Mouse (Mus musculus) heart, postnatal 10 days (tissue): ENCODE measurements around the gene Tmem236. TPM values are rescaled to one million over a fixed set of nuclear protein-coding genes. Genes with fewer than 3 reads are reported as not detected.
A peak's percentile ranks its signal among the peaks of the same experiment; 100 is the strongest.
"Not testable (repeated sequence)": the region's sequence is repeated elsewhere in the genome, so short reads cannot be mapped to it uniquely, and the experiment has no call there.

Source experiments
- DNase-seq, 2 experiments: peaks; one replicate each; pipeline ENCODE4 v3.0.0; 2021
- intact Hi-C: fragments of 180-260 bp; cut with DNase I; formaldehyde crosslinking; loops from one replicate; pipeline ENCODE4 v1.15.1; 2025
- total RNA-seq, 2 experiments: library from RNA; stranded (reverse); gene quantifications; 2 replicates each; pipeline ENCODE4 v1.2.3; 2021

The Tmem236 gene
- total RNA-seq, 2 experiments from 2014 or later = not detected

GRCm38 (mm10) chr2:14184375-14184774 lies 10.1 kb downstream of the Tmem236 start:
- intact Hi-C loops = no loop called here

GRCm38 (mm10) chr2:14190684-14191083 lies 16.4 kb downstream of the Tmem236 start:
- DNase-seq = no peak
- intact Hi-C loops = no loop called here

More at GRCm38 (mm10) chr2:14184375-14184774, 10.1 kb downstream of the Tmem236 start:
- no peak for DNase-seq

GRCm38 (mm10) chr2:14191601-14192000 lies 17.3 kb downstream of the Tmem236 start:
- DNase-seq = no peak

GRCm38 (mm10) chr2:14192046-14192445 lies 17.7 kb downstream of the Tmem236 start:
- intact Hi-C loops = no loop called here
- DNase-seq = no peak

More at GRCm38 (mm10) chr2:14191601-14192000, 17.3 kb downstream of the Tmem236 start:
- intact Hi-C loops = no loop called here

- intact Hi-C loops, DNase-seq: not testable (repeated sequence)
These were observed 24.1 kb downstream of the Tmem236 start for GRCm38 (mm10) chr2:14198325-14198903.

- intact Hi-C loops = no loop called here
- DNase-seq = peak; percentile 44 to 60
These were observed 25.3 kb downstream of the Tmem236 start for GRCm38 (mm10) chr2:14199621-14200020.

GRCm38 (mm10) chr2:14200879-14201445 lies 26.6 kb downstream of the Tmem236 start:
- DNase-seq, intact Hi-C loops: not testable (repeated sequence)

DNA sequence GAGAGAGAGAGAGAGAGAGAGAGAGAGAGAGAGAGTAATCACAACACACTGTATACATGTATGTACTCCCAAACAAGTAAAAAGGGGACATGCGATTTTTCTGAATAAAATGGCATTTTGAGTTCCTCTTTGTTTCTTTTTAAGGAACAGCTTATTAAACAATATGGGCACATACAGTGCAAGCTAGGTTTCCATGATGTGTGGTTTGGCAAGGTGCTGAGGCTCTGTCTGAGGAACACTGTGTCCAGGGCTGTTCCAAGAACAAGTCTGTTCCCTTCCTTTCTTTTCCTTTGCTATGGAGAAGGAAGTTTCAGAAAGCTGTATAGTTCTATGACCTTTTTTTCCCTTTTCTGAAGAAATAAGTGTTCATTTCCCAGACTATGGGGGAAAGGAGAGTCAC lies 30.0 kb downstream of the Tmem236 start:
- no peak for DNase-seq
- intact Hi-C loops = no loop called here

- intact Hi-C loops = no loop called here
- DNase-seq = no peak
These were observed 32.5 kb downstream of the Tmem236 start for GRCm38 (mm10) chr2:14206798-14207197.

DNA sequence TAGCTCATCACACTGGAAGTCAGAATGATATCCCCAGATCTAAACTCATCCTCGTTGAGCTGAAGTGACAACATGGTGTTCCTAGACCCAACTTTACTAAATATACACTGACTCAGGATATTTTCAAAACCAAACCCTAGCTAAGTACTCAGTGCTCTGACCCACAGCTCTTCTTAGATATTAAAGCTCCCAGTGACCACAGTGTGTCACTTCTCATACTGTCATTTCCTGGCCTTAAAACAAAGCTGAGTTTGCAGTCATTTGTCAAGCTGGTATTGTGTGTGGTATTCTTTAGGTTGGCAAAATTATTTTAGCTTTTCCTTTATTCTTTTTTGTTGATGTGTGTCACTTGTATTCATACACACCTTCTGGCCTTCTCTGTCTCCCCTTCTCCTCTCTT lies 36.4 kb downstream of the Tmem236 start:
- DNase-seq = no peak
- intact Hi-C loops = no loop called here

GRCm38 (mm10) chr2:14211606-14212005 lies 37.3 kb downstream of the Tmem236 start:
- intact Hi-C loops = no loop called here
- DNase-seq = no peak

GRCm38 (mm10) chr2:14214764-14215163 lies 40.4 kb downstream of the Tmem236 start:
- intact Hi-C loops = no loop called here
- DNase-seq = no peak

DNA sequence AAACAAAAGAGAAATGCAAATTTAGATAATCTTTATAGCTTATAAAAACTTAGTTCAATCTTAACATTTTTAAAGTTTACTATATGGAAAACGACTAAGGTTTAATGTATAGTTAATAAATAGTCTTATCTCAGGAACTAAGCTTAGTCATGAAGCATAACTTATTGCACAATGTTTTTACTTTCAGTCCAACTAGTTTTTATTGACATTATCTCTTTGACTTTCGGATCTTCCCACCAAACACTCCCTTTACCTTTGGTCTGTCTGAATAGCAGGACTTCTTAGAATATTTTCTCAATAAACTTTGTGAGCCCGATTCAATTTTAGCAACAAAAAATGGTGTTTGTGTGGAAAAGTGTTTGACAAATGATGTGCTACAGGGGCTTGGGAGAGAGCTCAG lies 42.3 kb downstream of the Tmem236 start:
- no peak for DNase-seq
- intact Hi-C loops = no loop called here

GRCm38 (mm10) chr2:14218126-14218525 lies 43.8 kb downstream of the Tmem236 start:
- intact Hi-C loops = no loop called here
- no peak for DNase-seq

DNA sequence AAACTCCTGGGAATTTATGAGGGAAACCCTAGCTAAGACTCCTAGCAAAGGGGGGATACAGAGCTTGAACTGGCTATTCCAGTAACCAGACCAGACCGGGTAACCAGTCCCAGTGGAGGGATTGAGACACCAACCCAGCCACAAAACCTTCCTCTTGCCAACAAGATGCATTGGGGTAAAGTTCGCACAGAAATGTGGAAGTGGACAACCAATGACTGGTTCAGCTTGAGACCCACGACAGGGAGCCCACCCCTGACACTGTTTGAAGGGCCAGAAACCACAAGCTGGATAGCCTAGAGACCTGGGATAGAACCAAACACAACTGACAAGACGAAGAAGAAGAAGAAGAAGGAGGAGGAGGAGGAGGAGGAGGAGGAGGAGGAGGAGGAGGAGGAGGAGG lies 50.1 kb downstream of the Tmem236 start:
- intact Hi-C loops = no loop called here
- DNase-seq = no peak

- no peak for DNase-seq
- intact Hi-C loops = loop anchor here (5.0 kb wide), 1 partner anchor 61 kb away; no protein-coding TSS in a partner anchor
These were observed 54.2 kb downstream of the Tmem236 start for GRCm38 (mm10) chr2:14228495-14228894.

DNA sequence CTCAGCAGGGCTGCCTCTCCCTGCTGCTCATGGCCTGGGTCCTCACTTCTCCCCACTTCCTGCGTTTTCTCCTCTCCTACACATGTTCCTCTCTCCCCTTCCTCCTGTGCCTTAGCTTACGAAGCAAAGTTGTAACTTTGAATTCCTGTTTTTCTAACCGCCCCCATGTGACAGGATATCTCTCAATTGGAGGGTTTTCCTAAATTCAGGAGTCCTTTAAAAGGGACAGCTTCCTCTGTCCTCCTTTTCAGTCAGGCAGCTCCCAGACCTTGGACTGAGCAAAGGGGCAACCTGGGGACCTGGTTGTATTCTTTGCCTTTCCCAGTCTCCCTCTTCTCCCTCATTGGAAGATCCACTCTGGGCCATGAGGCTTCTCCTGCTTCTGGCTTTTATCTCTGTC lies 54.8 kb downstream of the Tmem236 start, which contains the start of gene Mrc1:
Mrc1 (plus strand) TSS at position 244 of the 400 bp plus-strand sequence.
- intact Hi-C loops = loop anchor here (5.0 kb wide), 1 partner anchor 62 kb away; no protein-coding TSS in a partner anchor
- no peak for DNase-seq

DNA sequence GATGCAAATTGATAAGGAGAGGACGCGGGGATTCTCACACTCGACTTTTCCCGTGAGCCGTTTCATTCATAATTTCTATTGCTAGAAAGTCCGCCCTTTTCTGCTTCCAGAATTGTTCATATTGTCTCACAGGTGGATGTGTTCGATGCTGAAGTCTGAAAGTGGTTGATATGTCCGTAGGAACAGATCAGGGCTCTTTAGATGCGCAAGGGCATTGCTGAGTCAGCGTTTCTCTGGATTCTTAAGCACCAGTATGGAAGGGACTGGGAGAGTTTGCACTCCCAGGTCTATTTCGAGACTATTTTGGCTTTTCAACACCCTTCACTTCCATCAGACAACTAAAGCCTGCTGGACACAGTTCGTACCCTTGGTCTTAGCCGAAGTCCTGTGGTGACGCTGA lies 55.7 kb downstream of the Tmem236 start:
- intact Hi-C loops = loop anchor here (5.0 kb wide), 1 partner anchor 63 kb away; no protein-coding TSS in a partner anchor
- no peak for DNase-seq

- intact Hi-C loops = no loop called here
- DNase-seq = no peak
These were observed 58.6 kb downstream of the Tmem236 start for GRCm38 (mm10) chr2:14232897-14233296.

- no peak for DNase-seq
- intact Hi-C loops = no loop called here
These were observed 59.7 kb downstream of the Tmem236 start for GRCm38 (mm10) chr2:14233983-14234382.

DNA sequence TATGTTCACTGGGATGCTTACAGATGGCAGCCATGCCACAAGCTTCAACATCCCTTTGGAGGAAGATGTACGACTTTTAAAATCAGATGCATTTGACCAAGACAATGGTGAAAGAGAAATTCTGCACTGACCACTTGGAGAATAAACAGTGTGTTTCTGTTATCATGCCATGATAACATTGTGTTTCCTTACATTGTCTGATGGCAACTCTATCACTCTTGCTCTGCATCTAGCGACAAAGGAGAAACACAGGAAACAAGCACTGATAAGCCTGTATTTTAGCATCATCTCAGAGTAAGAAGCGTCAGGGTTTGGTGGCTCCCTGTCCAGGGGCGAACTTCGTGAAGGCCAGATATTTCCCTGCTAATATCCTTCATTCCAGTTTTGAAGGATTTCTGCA lies 61.0 kb downstream of the Tmem236 start:
- DNase-seq = no peak
- intact Hi-C loops = no loop called here

GRCm38 (mm10) chr2:14236920-14237319 lies 62.6 kb downstream of the Tmem236 start:
- DNase-seq = no peak
- intact Hi-C loops = no loop called here
